Comparison of ENCODE assay signal across 19 mouse cellular contexts in the genomic region with DNA sequence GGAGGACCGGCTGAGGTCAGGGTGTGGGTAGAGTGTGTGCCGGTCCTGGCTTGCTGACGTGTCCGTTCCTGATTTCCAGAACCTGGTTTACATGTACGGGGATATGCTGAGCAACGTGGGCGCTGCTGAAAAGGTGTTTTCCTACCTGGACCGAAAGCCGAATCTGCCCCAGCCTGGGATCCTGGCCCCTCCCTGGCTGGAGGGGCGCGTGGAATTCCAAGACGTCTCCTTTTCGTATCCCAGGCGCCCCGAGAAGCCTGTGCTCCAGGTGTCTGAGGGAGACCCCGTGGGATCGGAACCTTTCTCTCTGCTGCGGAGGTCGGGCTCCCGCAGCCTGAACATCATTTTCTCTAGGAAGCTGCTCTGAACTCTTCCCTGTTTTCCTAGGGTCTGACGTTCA. TPM values are rescaled to one million over a fixed set of nuclear protein-coding genes. Genes with fewer than 3 reads are reported as not detected.
DNase-seq lines count a peak whose midpoint lies in the region; ATAC-seq and TF ChIP-seq lines count a peak whose summit lies in the region.
"Had no signal": no experiment of that assay in that cellular context is flagged by ENCODE, and none has a peak within 500 bp of the region (broad histone marks: within the 10 kb centered on the region; RNA-seq: fewer than 3 reads in every experiment).

No protein-coding gene starts in this region.

- WGBS in midbrain, embryonic 15.5 days, result 44% methylated on average over 21 of the region's 21 CpGs
- WGBS in midbrain, embryonic 13.5 days, result 41% methylated on average over 21 of the region's 21 CpGs
- WGBS in thymus, adult 2 months, result 94% methylated on average over 21 of the region's 21 CpGs
- WGBS in neural tube, embryonic 15.5 days, result 49% methylated on average over 21 of the region's 21 CpGs
- WGBS in intestine, embryonic 16.5 days, result 40% methylated on average over 21 of the region's 21 CpGs

- H3K4me3 ChIP-seq in midbrain, embryonic 15.5 days, result no peak overlapping the region
- H3K4me3 ChIP-seq in midbrain, embryonic 13.5 days (replicated peaks), result no peak overlapping the region
- H3K4me3 ChIP-seq in thymus, adult 2 months (ENCODE audit: control insufficient read depth, insufficient read depth, low read length), result no peak overlapping the region
- H3K4me3 ChIP-seq in neural tube, embryonic 15.5 days (replicated peaks), result peak overlapping the region; percentile 16; the same call in 1 of the 2 replicates
- no peak overlapping the region for H3K4me3 ChIP-seq in intestine, embryonic 16.5 days (ENCODE audit: low read length)
- H3K4me3 ChIP-seq: heart, embryonic 13.5 days; neural tube, embryonic 12.5 days had no signal

- peaks cover 7% of the 10 kb centered on the region; the same call in 1 of the 2 replicates for H3K4me1 ChIP-seq in midbrain, embryonic 15.5 days
- peaks cover 5% of the 10 kb centered on the region; the same call in 1 of the 2 replicates for H3K4me1 ChIP-seq in midbrain, embryonic 13.5 days (replicated peaks)
- peaks cover 29% of the 10 kb centered on the region for H3K4me1 ChIP-seq in thymus, adult 2 months (replicated peaks; ENCODE audit: control insufficient read depth, insufficient read depth, low read length)
- H3K4me1 ChIP-seq in neural tube, embryonic 15.5 days, result peaks cover 4% of the 10 kb centered on the region; the same call in 1 of the 2 replicates
- H3K4me1 ChIP-seq in intestine, embryonic 16.5 days (ENCODE audit: control insufficient read depth, insufficient read depth, low read length), result no peaks in the 10 kb centered on the region
- H3K4me1 ChIP-seq: heart, embryonic 13.5 days; neural tube, embryonic 12.5 days had no signal

- TF ChIP-seq CTCF in thymus, adult 2 months (IDR thresholded peaks at IDR 0.05; ENCODE audit: borderline replicate concordance, control insufficient read depth, extremely low read depth, insufficient read depth, low read length, poor library complexity), result no peak

- DNase-seq in adrenal gland, postnatal 14 days, result peak; percentile 1
- no peak for DNase-seq in adrenal gland, postnatal 25 days
- peak; percentile 1 for DNase-seq in thymus, postnatal 25 days
- no peak for DNase-seq in thymus, adult 2 months
- DNase-seq: cerebellum, postnatal 10 days; heart, postnatal 36 days; kidney, adult 18-20 months; lung, adult 2 months; right cerebral cortex, postnatal 25 days had no signal

- H3K27me3 ChIP-seq in midbrain, embryonic 15.5 days (replicated peaks), result peaks cover 36% of the 10 kb centered on the region
- peaks cover 58% of the 10 kb centered on the region for H3K27me3 ChIP-seq in midbrain, embryonic 13.5 days
- no peaks in the 10 kb centered on the region for H3K27me3 ChIP-seq in thymus, adult 2 months (ENCODE audit: control insufficient read depth, insufficient read depth, low read length)
- peaks cover 46% of the 10 kb centered on the region for H3K27me3 ChIP-seq in neural tube, embryonic 15.5 days (replicated peaks)
- peaks cover 23% of the 10 kb centered on the region for H3K27me3 ChIP-seq in intestine, embryonic 16.5 days (replicated peaks; ENCODE audit: control insufficient read depth, insufficient read depth, low read length)

- H3K27ac ChIP-seq in midbrain, embryonic 15.5 days, result no peak overlapping the region
- H3K27ac ChIP-seq in midbrain, embryonic 13.5 days, result no peak overlapping the region
- no peak overlapping the region for H3K27ac ChIP-seq in thymus, adult 2 months (ENCODE audit: control insufficient read depth, insufficient read depth, low read length)
- H3K27ac ChIP-seq in neural tube, embryonic 15.5 days (replicated peaks), result no peak overlapping the region
- no peak overlapping the region for H3K27ac ChIP-seq in intestine, embryonic 16.5 days (ENCODE audit: low read length)
- H3K27ac ChIP-seq: heart, embryonic 13.5 days; neural tube, embryonic 12.5 days had no signal

- peak overlapping the region; percentile 28 for H3K4me2 ChIP-seq in midbrain, embryonic 15.5 days
- H3K4me2 ChIP-seq in midbrain, embryonic 13.5 days (replicated peaks), result no peak overlapping the region
- peak overlapping the region; percentile 38 for H3K4me2 ChIP-seq in neural tube, embryonic 15.5 days
- H3K4me2 ChIP-seq in intestine, embryonic 16.5 days (ENCODE audit: low read depth, low read length), result no peak overlapping the region
- H3K4me2 ChIP-seq: heart, embryonic 13.5 days; liver, embryonic 11.5 days; neural tube, embryonic 12.5 days had no signal

- TF ChIP-seq POLR2A in thymus, adult 2 months (IDR thresholded peaks at IDR 0.05; ENCODE audit: control insufficient read depth, extremely low read depth, insufficient read depth, low read length, poor library complexity), result no peak

- no peak for ATAC-seq in midbrain, embryonic 15.5 days (replicated peaks)
- no peak for ATAC-seq in midbrain, embryonic 13.5 days
- no peak for ATAC-seq in neural tube, embryonic 15.5 days (ENCODE audit: low FRiP score)
- no peak for ATAC-seq in intestine, embryonic 16.5 days
- ATAC-seq: CD4-positive, CD25-positive, alpha-beta regulatory T cell, adult 4 months; forebrain, embryonic 16.5 days had no signal

- no peaks in the 10 kb centered on the region for H3K9me3 ChIP-seq in midbrain, embryonic 15.5 days
- no peaks in the 10 kb centered on the region for H3K9me3 ChIP-seq in midbrain, embryonic 13.5 days
- H3K9me3 ChIP-seq in neural tube, embryonic 15.5 days (replicated peaks), result no peaks in the 10 kb centered on the region
- H3K9me3 ChIP-seq in intestine, embryonic 16.5 days (ENCODE audit: control insufficient read depth, low read length), result no peaks in the 10 kb centered on the region

- no peaks in the 10 kb centered on the region for H3K36me3 ChIP-seq in midbrain, embryonic 15.5 days (replicated peaks)
- H3K36me3 ChIP-seq in midbrain, embryonic 13.5 days, result no peaks in the 10 kb centered on the region
- H3K36me3 ChIP-seq in thymus, adult 2 months (ENCODE audit: control insufficient read depth, insufficient read depth, low read length), result peaks cover 62% of the 10 kb centered on the region
- no peaks in the 10 kb centered on the region for H3K36me3 ChIP-seq in neural tube, embryonic 15.5 days
- H3K36me3 ChIP-seq in intestine, embryonic 16.5 days (ENCODE audit: control insufficient read depth, insufficient read depth, low read length), result no peaks in the 10 kb centered on the region
- H3K36me3 ChIP-seq: heart, embryonic 13.5 days; neural tube, embryonic 12.5 days had no signal

- H3K9ac ChIP-seq in midbrain, embryonic 15.5 days, result no peak overlapping the region
- no peak overlapping the region; the same call in 1 of the 2 replicates for H3K9ac ChIP-seq in midbrain, embryonic 13.5 days (replicated peaks)
- H3K9ac ChIP-seq in neural tube, embryonic 15.5 days (replicated peaks), result no peak overlapping the region
- no peak overlapping the region for H3K9ac ChIP-seq in intestine, embryonic 16.5 days (ENCODE audit: low read depth, low read length)
- H3K9ac ChIP-seq: heart, embryonic 13.5 days; neural tube, embryonic 12.5 days had no signal

RNA-seq across cellular contexts. Expression of gene Tap2, which starts 10.6 kb away (rescaled TPM):
- total RNA-seq in adrenal gland, postnatal 14 days (2021), result 33.2 and 34.9 TPM in 2 replicates
- 43.1 and 56.6 TPM in 2 replicates for total RNA-seq in adrenal gland, postnatal 25 days (2021)
- 1.7 and 2.2 TPM in 2 replicates for polyA plus RNA-seq in midbrain, embryonic 15.5 days (2015; fragmentation: Nextera tagmentation; extraction: Ambion mirVana)
- 0.50 and 0.55 TPM in 2 replicates for polyA plus RNA-seq in midbrain, embryonic 13.5 days (2015; fragmentation: Nextera tagmentation; extraction: Ambion mirVana)
- polyA plus RNA-seq in thymus, adult 2 months (2012; rRNA removed), result 231 and 232 TPM in 2 replicates
- polyA plus RNA-seq in neural tube, embryonic 15.5 days (2015; fragmentation: Nextera tagmentation; extraction: Ambion mirVana), result 1.9 and 15.0 TPM in 2 replicates
- polyA plus RNA-seq in intestine, embryonic 16.5 days (2015; fragmentation: Nextera tagmentation; extraction: Ambion mirVana), result 7.2 and 9.1 TPM in 2 replicates

RNA-seq across cellular contexts. Expression of gene Psmb8, which starts 16.4 kb away (rescaled TPM):
- total RNA-seq in adrenal gland, postnatal 14 days (2021), result 21.0 and 33.6 TPM in 2 replicates
- total RNA-seq in adrenal gland, postnatal 25 days (2021), result 11.7 and 23.5 TPM in 2 replicates
- 4.1 and 4.2 TPM in 2 replicates for polyA plus RNA-seq in midbrain, embryonic 15.5 days (2015; fragmentation: Nextera tagmentation; extraction: Ambion mirVana)
- 1.5 and 2.4 TPM in 2 replicates for polyA plus RNA-seq in midbrain, embryonic 13.5 days (2015; fragmentation: Nextera tagmentation; extraction: Ambion mirVana)
- 656 and 705 TPM in 2 replicates for polyA plus RNA-seq in thymus, adult 2 months (2012; rRNA removed)
- 3.8 and 80.4 TPM in 2 replicates for polyA plus RNA-seq in neural tube, embryonic 15.5 days (2015; fragmentation: Nextera tagmentation; extraction: Ambion mirVana)
- 20.7 and 23.1 TPM in 2 replicates for polyA plus RNA-seq in intestine, embryonic 16.5 days (2015; fragmentation: Nextera tagmentation; extraction: Ambion mirVana)

RNA-seq across cellular contexts. Expression of gene H2-Ob, which starts 24.8 kb away (rescaled TPM):
- 1.3 and 16.6 TPM in 2 replicates for total RNA-seq in adrenal gland, postnatal 14 days (2021)
- total RNA-seq in adrenal gland, postnatal 25 days (2021), result 0.43 TPM in 1 of 2 replicates, not detected in the other
- 0.06 and 0.18 TPM in 2 replicates for polyA plus RNA-seq in midbrain, embryonic 15.5 days (2015; fragmentation: Nextera tagmentation; extraction: Ambion mirVana)
- not detected in 2 replicates for polyA plus RNA-seq in midbrain, embryonic 13.5 days (2015; fragmentation: Nextera tagmentation; extraction: Ambion mirVana)
- 30.1 and 37.5 TPM in 2 replicates for polyA plus RNA-seq in thymus, adult 2 months (2012; rRNA removed)
- 0.08 and 0.26 TPM in 2 replicates for polyA plus RNA-seq in neural tube, embryonic 15.5 days (2015; fragmentation: Nextera tagmentation; extraction: Ambion mirVana)
- 0.15 and 0.21 TPM in 2 replicates for polyA plus RNA-seq in intestine, embryonic 16.5 days (2015; fragmentation: Nextera tagmentation; extraction: Ambion mirVana)
- polyA plus RNA-seq: G1E; heart, embryonic 13.5 days; liver, embryonic 11.5 days; neural tube, embryonic 12.5 days had no signal

RNA-seq across cellular contexts. Expression of gene Psmb9, which starts 26.4 kb away (rescaled TPM):
- total RNA-seq in adrenal gland, postnatal 14 days (2021), result 6.9 and 12.2 TPM in 2 replicates
- 7.0 and 14.5 TPM in 2 replicates for total RNA-seq in adrenal gland, postnatal 25 days (2021)
- 1.5 and 2.0 TPM in 2 replicates for polyA plus RNA-seq in midbrain, embryonic 15.5 days (2015; fragmentation: Nextera tagmentation; extraction: Ambion mirVana)
- 0.73 and 1.5 TPM in 2 replicates for polyA plus RNA-seq in midbrain, embryonic 13.5 days (2015; fragmentation: Nextera tagmentation; extraction: Ambion mirVana)
- polyA plus RNA-seq in thymus, adult 2 months (2012; rRNA removed), result 288 and 334 TPM in 2 replicates
- polyA plus RNA-seq in neural tube, embryonic 15.5 days (2015; fragmentation: Nextera tagmentation; extraction: Ambion mirVana), result 2.1 and 35.0 TPM in 2 replicates
- 13.4 and 15.3 TPM in 2 replicates for polyA plus RNA-seq in intestine, embryonic 16.5 days (2015; fragmentation: Nextera tagmentation; extraction: Ambion mirVana)

RNA-seq across cellular contexts. Expression of gene Tap1, which starts 26.6 kb away (rescaled TPM):
- 11.1 and 20.4 TPM in 2 replicates for total RNA-seq in adrenal gland, postnatal 14 days (2021)
- 14.4 and 20.9 TPM in 2 replicates for total RNA-seq in adrenal gland, postnatal 25 days (2021)
- 2.3 and 3.1 TPM in 2 replicates for polyA plus RNA-seq in midbrain, embryonic 15.5 days (2015; fragmentation: Nextera tagmentation; extraction: Ambion mirVana)
- polyA plus RNA-seq in midbrain, embryonic 13.5 days (2015; fragmentation: Nextera tagmentation; extraction: Ambion mirVana), result 0.46 and 0.57 TPM in 2 replicates
- 197 and 202 TPM in 2 replicates for polyA plus RNA-seq in thymus, adult 2 months (2012; rRNA removed)
- 3.5 and 12.0 TPM in 2 replicates for polyA plus RNA-seq in neural tube, embryonic 15.5 days (2015; fragmentation: Nextera tagmentation; extraction: Ambion mirVana)
- polyA plus RNA-seq in intestine, embryonic 16.5 days (2015; fragmentation: Nextera tagmentation; extraction: Ambion mirVana), result 8.4 and 8.5 TPM in 2 replicates

Comparison
In these comparisons a context has a peak if more than half of its experiments do, and no peak if none do; other contexts are left out.
1. DNase-seq: peak in adrenal gland, postnatal 14 days (single experiment) and thymus, postnatal 25 days (single experiment); none in adrenal gland, postnatal 25 days (single experiment) and thymus, adult 2 months (single experiment).
2. H3K4me2 ChIP-seq: peak in midbrain, embryonic 15.5 days (single experiment) and neural tube, embryonic 15.5 days (single experiment); none in midbrain, embryonic 13.5 days (single experiment) and intestine, embryonic 16.5 days (single experiment).
3. RNA of gene Tap2, which starts 10.6 kb away (polyA plus RNA-seq): 231 to 232 TPM in thymus, adult 2 months; 7.2 to 9.1 TPM in intestine, embryonic 16.5 days, 1.9 to 15.0 TPM in neural tube, embryonic 15.5 days, 1.7 to 2.2 TPM in midbrain, embryonic 15.5 days and 0.50 to 0.55 TPM in midbrain, embryonic 13.5 days; every median in the first group is over 10 times any median in the second.
4. RNA of gene H2-Ob, which starts 24.8 kb away (polyA plus RNA-seq): 30.1 to 37.5 TPM in thymus, adult 2 months; 0.15 to 0.21 TPM in intestine, embryonic 16.5 days, not detected in midbrain, embryonic 13.5 days, 0.08 to 0.26 TPM in neural tube, embryonic 15.5 days and 0.06 to 0.18 TPM in midbrain, embryonic 15.5 days; every median in the first group is over 10 times any median in the second.